Mouse (Mus musculus) myocyte (in vitro differentiated cells): ENCODE results near the gene Tmem33. TPM values are rescaled to one million over a fixed set of nuclear protein-coding genes. Genes with fewer than 3 reads are reported as not detected.

Experiments
- H3K27me3 ChIP-seq: one replicate; pipeline ENCODE4 v1.6.1; 2011; ENCODE audit not compliant: control insufficient read depth, insufficient read depth, insufficient read length
- H3K36me3 ChIP-seq: one replicate; pipeline ENCODE4 v1.6.1; 2011; ENCODE audit not compliant: control insufficient read depth, insufficient read depth
- H3K4me2 ChIP-seq: one replicate; pipeline ENCODE4 v1.6.1; 2011; ENCODE audit warnings: low read depth, control low read depth
- H3K4me3 ChIP-seq: one replicate; pipeline ENCODE4 v1.5.1; 2011; ENCODE audit warnings: mild to moderate bottlenecking, control low read depth, moderate library complexity
- H3K79me2 ChIP-seq: one replicate; pipeline ENCODE4 v1.6.1; 2011; ENCODE audit not compliant: control insufficient read depth, insufficient read depth
- H3ac ChIP-seq: one replicate; pipeline ENCODE4 v1.6.1; 2011; ENCODE audit not compliant: control insufficient read depth, insufficient read length
- CEBPB ChIP-seq: IDR thresholded peaks from 2 replicates; pipeline ENCODE4 v1.6.1; 2011; ENCODE audit warnings: mild to moderate bottlenecking, moderate library complexity; ENCODE audit not compliant: poor library complexity, insufficient read depth, severe bottlenecking
- E2F4 ChIP-seq: IDR thresholded peaks from one replicate; pipeline ENCODE4 v1.6.1; 2011; ENCODE audit warnings: mild to moderate bottlenecking, control low read depth, moderate library complexity; ENCODE audit not compliant: insufficient read depth
- MAX ChIP-seq: IDR thresholded peaks from one replicate; pipeline ENCODE4 v1.6.1; 2011; ENCODE audit warnings: low read depth, mild to moderate bottlenecking, control low read depth
- MYOD1 ChIP-seq, 3 experiments: IDR thresholded peaks; one replicate each; pipeline ENCODE4 v1.6.1; 2011; ENCODE audit warnings: control low read depth in 2 of 3, low read depth in 2 of 3, mild to moderate bottlenecking in 2 of 3, moderate library complexity in 1 of 3; ENCODE audit not compliant: insufficient read length in 2 of 3, control insufficient read depth in 1 of 3
- MYOG ChIP-seq, 3 experiments: IDR thresholded peaks; one replicate each; pipeline ENCODE4 v1.6.1; 2011; ENCODE audit warnings: control low read depth in 2 of 3, low read depth in 2 of 3, mild to moderate bottlenecking in 2 of 3; ENCODE audit not compliant: insufficient read length in 2 of 3, control insufficient read depth in 1 of 3, insufficient read depth in 1 of 3
- POLR2A ChIP-seq: IDR thresholded peaks from one replicate; pipeline ENCODE4 v1.6.1; 2011; ENCODE audit warnings: low read depth, mild to moderate bottlenecking, control low read depth, moderate library complexity; ENCODE audit not compliant: insufficient read length
- POLR2AphosphoS2 ChIP-seq: IDR thresholded peaks from one replicate; pipeline ENCODE4 v1.6.1; 2011; ENCODE audit warnings: low read depth, control low read depth; ENCODE audit not compliant: insufficient read length
- REST ChIP-seq: IDR thresholded peaks from one replicate; pipeline ENCODE4 v1.6.1; 2011; ENCODE audit warnings: mild to moderate bottlenecking, control low read depth, moderate library complexity; ENCODE audit not compliant: insufficient read depth, insufficient read length
- SRF ChIP-seq: IDR thresholded peaks from one replicate; pipeline ENCODE4 v1.6.1; 2011; ENCODE audit warnings: low read depth; ENCODE audit not compliant: control insufficient read depth, insufficient read length
- TCF12 ChIP-seq: IDR thresholded peaks from one replicate; pipeline ENCODE4 v1.6.1; 2011; ENCODE audit warnings: mild to moderate bottlenecking, control low read depth; ENCODE audit not compliant: poor library complexity, insufficient read depth, severe bottlenecking
- TCF3 ChIP-seq: IDR thresholded peaks from one replicate; pipeline ENCODE4 v1.6.1; 2011; ENCODE audit warnings: low read depth, control low read depth; ENCODE audit not compliant: insufficient read length
- USF1 ChIP-seq: IDR thresholded peaks from one replicate; pipeline ENCODE4 v1.6.1; 2011; ENCODE audit warnings: low read depth, mild to moderate bottlenecking, control low read depth, moderate library complexity
- polyA plus RNA-seq: library from polyadenylated mRNA; unstranded; fragments of >200 nt; fragmentation: generic; extraction: Trizol; gene quantifications from one replicate; pipeline ENCODE4 v1.2.1, GENCODE M21; 2012; ENCODE audit warnings: missing spikeins

Gene Tmem33
- polyA plus RNA-seq, 1 experiment = 42.4 TPM

GRCm38 (mm10) chr5:67234682-67235081 lies 25.7 kb upstream of the Tmem33 start:
- Histone ChIP-seq H3K4me3 (no peak overlapping the region), H3K36me3 (no peaks in the 10 kb centered on the region), H3K4me2 (no peak overlapping the region), H3K27me3 (peaks cover 22% of the 10 kb centered on the region), H3ac (no peak overlapping the region), H3K79me2 (no peaks in the 10 kb centered on the region)
- no peak for TF ChIP-seq E2F4
- TF ChIP-seq MYOD1 (IDR thresholded peaks at IDR 0.05; ENCODE audit: control insufficient read depth in 1 of 3, insufficient read length in 2 of 3, low read depth in 2 of 3) = no peak
- no peak for TF ChIP-seq TCF3
- TF ChIP-seq MYOG (IDR thresholded peaks at IDR 0.05; ENCODE audit: control insufficient read depth in 1 of 3, insufficient read depth in 1 of 3, insufficient read length in 2 of 3, low read depth in 2 of 3) = no peak

GRCm38 (mm10) chr5:67235462-67235861 lies 24.9 kb upstream of the Tmem33 start:
- Histone ChIP-seq H3K4me3 (no peak overlapping the region), H3K79me2 (no peaks in the 10 kb centered on the region), H3K36me3 (no peaks in the 10 kb centered on the region), H3K27me3 (peaks cover 19% of the 10 kb centered on the region), H3ac (no peak overlapping the region), H3K4me2 (no peak overlapping the region)
- TF ChIP-seq POLR2A (no peak), E2F4 (no peak), SRF (no peak), MYOD1 (IDR thresholded peaks at IDR 0.05; ENCODE audit: control insufficient read depth in 1 of 3, insufficient read length in 2 of 3, low read depth in 2 of 3) (no peak), POLR2AphosphoS2 (no peak), TCF12 (no peak), REST (no peak), USF1 (no peak), MAX (no peak), CEBPB (no peak), MYOG (IDR thresholded peaks at IDR 0.05; ENCODE audit: control insufficient read depth in 1 of 3, insufficient read depth in 1 of 3, insufficient read length in 2 of 3, low read depth in 2 of 3) (no peak), TCF3 (no peak)

GRCm38 (mm10) chr5:67236601-67237000 lies 23.8 kb upstream of the Tmem33 start:
- H3ac ChIP-seq = no peak overlapping the region
- TF ChIP-seq REST (no peak), TCF12 (no peak), MYOD1 (IDR thresholded peaks at IDR 0.05; ENCODE audit: control insufficient read depth in 1 of 3, insufficient read length in 2 of 3, low read depth in 2 of 3) (no peak), MYOG (IDR thresholded peaks at IDR 0.05; ENCODE audit: control insufficient read depth in 1 of 3, insufficient read depth in 1 of 3, insufficient read length in 2 of 3, low read depth in 2 of 3) (no peak), TCF3 (no peak), USF1 (no peak), POLR2A (no peak), E2F4 (no peak)
- H3K27me3 ChIP-seq = peaks cover 8% of the 10 kb centered on the region
- H3K4me2 ChIP-seq = no peak overlapping the region
- H3K36me3 ChIP-seq = no peaks in the 10 kb centered on the region
- H3K4me3 ChIP-seq = no peak overlapping the region
- H3K79me2 ChIP-seq = no peaks in the 10 kb centered on the region

- no peak overlapping the region for H3K4me3 ChIP-seq
- TF ChIP-seq USF1 (no peak), MAX (no peak), CEBPB (no peak), POLR2A (no peak), MYOG (IDR thresholded peaks at IDR 0.05; ENCODE audit: control insufficient read depth in 1 of 3, insufficient read depth in 1 of 3, insufficient read length in 2 of 3, low read depth in 2 of 3) (no peak), REST (no peak), E2F4 (no peak), MYOD1 (IDR thresholded peaks at IDR 0.05; ENCODE audit: control insufficient read depth in 1 of 3, insufficient read length in 2 of 3, low read depth in 2 of 3) (no peak), SRF (no peak), POLR2AphosphoS2 (no peak), TCF12 (no peak), TCF3 (no peak)
- no peaks in the 10 kb centered on the region for H3K36me3 ChIP-seq
- no peak overlapping the region for H3ac ChIP-seq
- no peak overlapping the region for H3K4me2 ChIP-seq
- peaks cover 8% of the 10 kb centered on the region for H3K27me3 ChIP-seq
- no peaks in the 10 kb centered on the region for H3K79me2 ChIP-seq
Observed at GRCm38 (mm10) chr5:67238303-67238702, 22.1 kb upstream of the Tmem33 start.

GRCm38 (mm10) chr5:67241713-67242112 lies 18.7 kb upstream of the Tmem33 start:
- H3K79me2 ChIP-seq = no peaks in the 10 kb centered on the region
- TF ChIP-seq POLR2AphosphoS2 (no peak), TCF12 (no peak), CEBPB (no peak), MYOD1 (IDR thresholded peaks at IDR 0.05; ENCODE audit: control insufficient read depth in 1 of 3, insufficient read length in 2 of 3, low read depth in 2 of 3) (no peak)

More at GRCm38 (mm10) chr5:67241713-67242112, 18.7 kb upstream of the Tmem33 start:
- Histone ChIP-seq H3ac (no peak overlapping the region), H3K36me3 (no peaks in the 10 kb centered on the region), H3K4me3 (no peak overlapping the region), H3K4me2 (no peak overlapping the region), H3K27me3 (peaks cover 8% of the 10 kb centered on the region)
